Mouse (Mus musculus): ENCODE data around the gene Tmigd3. TPM values are rescaled to one million over a fixed set of nuclear protein-coding genes. Genes with fewer than 3 reads are reported as not detected.

Tmigd3 gene
- not detected for total RNA-seq (2021)
- long read RNA-seq, experiment 1, partial matches to known transcripts: 0 of 1 reads
- long read RNA-seq, experiment 1, other reads (novel, unspliced or antisense): 1 of 1 reads
- long read RNA-seq, experiment 2: 0 reads

GRCm38 (mm10) chr3:105870558-105870957 lies at the start of gene Tmigd3, which contains the start of gene Adora3:
Tmigd3 (plus strand) TSS chr3:105870903.
Adora3 (plus strand) TSS chr3:105870858.
- DNase-seq (ENCODE audit: low spot score in 2 of 2): no peak

GRCm38 (mm10) chr3:105821504-105821903 lies 49.2 kb upstream of the Tmigd3 start:
- DNase-seq (ENCODE audit: low spot score in 2 of 2): no peak

- DNase-seq (ENCODE audit: low spot score in 2 of 2): no peak
Observed at GRCm38 (mm10) chr3:105823609-105824008, 47.1 kb upstream of the Tmigd3 start.

- DNase-seq (ENCODE audit: low spot score in 2 of 2): no peak
Observed at GRCm38 (mm10) chr3:105824103-105824502, 46.6 kb upstream of the Tmigd3 start.

- no peak for DNase-seq (ENCODE audit: low spot score in 2 of 2)
Observed at GRCm38 (mm10) chr3:105824704-105825103, 46.0 kb upstream of the Tmigd3 start.

- peak; percentile 25 to 59 for DNase-seq (ENCODE audit: low spot score in 2 of 2)
Observed at GRCm38 (mm10) chr3:105825501-105826161, 45.1 kb upstream of the Tmigd3 start.

- DNase-seq (ENCODE audit: low spot score in 2 of 2): no peak
Observed at GRCm38 (mm10) chr3:105831584-105831983, 39.1 kb upstream of the Tmigd3 start.

GRCm38 (mm10) chr3:105835875-105836274 lies 34.8 kb upstream of the Tmigd3 start:
- DNase-seq (ENCODE audit: low spot score in 2 of 2): no peak

- DNase-seq (ENCODE audit: low spot score in 2 of 2): no peak
Observed at GRCm38 (mm10) chr3:105836883-105837282, 33.8 kb upstream of the Tmigd3 start.

- no peak for DNase-seq (ENCODE audit: low spot score in 2 of 2)
Observed at GRCm38 (mm10) chr3:105838655-105839054, 32.0 kb upstream of the Tmigd3 start.

GRCm38 (mm10) chr3:105839836-105840235 lies 30.9 kb upstream of the Tmigd3 start:
- no peak for DNase-seq (ENCODE audit: low spot score in 2 of 2)

- DNase-seq (ENCODE audit: low spot score in 2 of 2): no peak
Observed at GRCm38 (mm10) chr3:105846294-105847069, 24.2 kb upstream of the Tmigd3 start.

GRCm38 (mm10) chr3:105853781-105854180 lies 16.9 kb upstream of the Tmigd3 start:
- no peak for DNase-seq (ENCODE audit: low spot score in 2 of 2)

GRCm38 (mm10) chr3:105854786-105855185 lies 15.9 kb upstream of the Tmigd3 start:
- no peak for DNase-seq (ENCODE audit: low spot score in 2 of 2)

- no peak for DNase-seq (ENCODE audit: low spot score in 2 of 2)
Observed at GRCm38 (mm10) chr3:105857513-105857912, 13.2 kb upstream of the Tmigd3 start.

GRCm38 (mm10) chr3:105861747-105862366 lies 8.8 kb upstream of the Tmigd3 start:
- DNase-seq (ENCODE audit: low spot score in 2 of 2): no peak

GRCm38 (mm10) chr3:105864123-105864522 lies 6.6 kb upstream of the Tmigd3 start:
- DNase-seq (ENCODE audit: low spot score in 2 of 2): no peak

- DNase-seq (ENCODE audit: low spot score in 2 of 2): no peak
Observed at GRCm38 (mm10) chr3:105865122-105865521, 5.6 kb upstream of the Tmigd3 start.

GRCm38 (mm10) chr3:105868135-105868534 lies 2.6 kb upstream of the Tmigd3 start:
- DNase-seq (ENCODE audit: low spot score in 2 of 2): no peak

- DNase-seq (ENCODE audit: low spot score in 2 of 2): no peak
Observed at GRCm38 (mm10) chr3:105872034-105872433, 1.3 kb downstream of the Tmigd3 start.

GRCm38 (mm10) chr3:105872579-105872978 lies 1.9 kb downstream of the Tmigd3 start:
- DNase-seq (ENCODE audit: low spot score in 2 of 2): no peak
